Mouse (Mus musculus): Measurements from ENCODE around the gene Tex12. TPM values are rescaled to one million over a fixed set of nuclear protein-coding genes. Genes with fewer than 3 reads are reported as not detected.

Tex12 gene
- polyA plus RNA-seq, 1 experiment from 2014 or later: not detected

DNA sequence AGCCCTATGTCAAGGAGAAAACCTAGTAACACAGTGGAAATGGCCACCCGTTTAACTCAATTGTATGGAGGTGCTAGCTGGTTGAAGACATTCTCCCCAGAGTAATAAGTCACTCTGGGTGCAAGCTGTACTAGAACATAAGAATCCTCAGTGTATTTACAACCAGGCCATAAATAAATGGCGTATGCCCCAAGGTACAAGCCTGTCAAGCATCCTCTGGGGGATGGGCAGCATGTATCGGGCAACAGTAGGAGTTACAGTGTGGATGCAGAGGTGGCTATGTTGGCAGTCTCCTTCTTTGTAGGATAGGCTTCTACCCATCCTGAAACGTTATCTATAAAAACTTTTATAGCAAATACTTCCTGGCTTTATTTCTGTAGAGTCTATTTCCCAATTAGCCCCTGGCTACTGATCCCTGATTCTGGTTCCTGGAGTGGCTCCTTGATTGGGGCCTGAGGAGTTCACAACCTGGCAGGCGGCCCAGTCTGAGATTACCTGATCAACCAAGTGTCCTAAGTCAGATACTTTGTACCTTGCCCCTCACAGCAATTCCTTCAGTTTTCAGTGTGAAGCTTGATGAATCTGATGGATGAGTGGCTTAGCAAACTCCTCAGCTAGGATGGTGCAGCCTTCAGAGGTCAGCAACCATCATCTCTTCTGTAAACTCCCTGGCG is 24.2 kb upstream of the Tex12 start:
- Histone ChIP-seq H3K4me3 (no peak overlapping the region), H3K27ac (no peak overlapping the region), H3K27me3 (ENCODE audit: low read depth, poor library complexity, severe bottlenecking) (no peaks in the 10 kb centered on the region), H3K9me3 (replicated peaks) (no peaks in the 10 kb centered on the region), H3K36me3 (no peaks in the 10 kb centered on the region), H3K4me1 (no peaks in the 10 kb centered on the region)
- no peak for DNase-seq (ENCODE audit: low spot score)
- 82% methylated on average over 6 of the region's 6 CpGs for WGBS

DNA sequence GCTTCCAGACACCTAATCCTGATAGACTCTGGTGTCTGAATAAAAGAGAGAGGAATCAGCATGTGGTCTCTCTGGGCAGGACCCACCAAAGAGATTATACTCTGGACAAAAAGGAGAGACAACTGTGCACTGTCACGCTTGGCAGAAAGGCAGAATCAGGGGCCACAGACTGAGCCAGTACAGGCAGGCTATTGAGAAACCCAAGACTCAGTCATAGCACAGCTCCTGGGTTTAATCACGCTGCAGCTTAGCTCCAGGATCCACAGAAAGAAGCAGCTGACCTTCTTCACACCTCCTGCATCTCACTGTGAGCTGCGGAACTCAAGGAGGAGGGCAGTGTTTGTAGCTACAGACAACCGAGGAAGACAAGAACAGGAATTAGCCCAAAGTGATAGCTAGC is 19.2 kb upstream of the Tex12 start:
- WGBS: 31% methylated on average over 4 of the region's 4 CpGs
- H3K4me1 ChIP-seq: no peaks in the 10 kb centered on the region
- H3K4me3 ChIP-seq: no peak overlapping the region
- no peak overlapping the region for H3K27ac ChIP-seq
- H3K36me3 ChIP-seq: no peaks in the 10 kb centered on the region
- H3K9me3 ChIP-seq (replicated peaks): no peaks in the 10 kb centered on the region
- no peaks in the 10 kb centered on the region for H3K27me3 ChIP-seq (ENCODE audit: low read depth, poor library complexity, severe bottlenecking)
- DNase-seq (ENCODE audit: low spot score): peak; percentile 16

DNA sequence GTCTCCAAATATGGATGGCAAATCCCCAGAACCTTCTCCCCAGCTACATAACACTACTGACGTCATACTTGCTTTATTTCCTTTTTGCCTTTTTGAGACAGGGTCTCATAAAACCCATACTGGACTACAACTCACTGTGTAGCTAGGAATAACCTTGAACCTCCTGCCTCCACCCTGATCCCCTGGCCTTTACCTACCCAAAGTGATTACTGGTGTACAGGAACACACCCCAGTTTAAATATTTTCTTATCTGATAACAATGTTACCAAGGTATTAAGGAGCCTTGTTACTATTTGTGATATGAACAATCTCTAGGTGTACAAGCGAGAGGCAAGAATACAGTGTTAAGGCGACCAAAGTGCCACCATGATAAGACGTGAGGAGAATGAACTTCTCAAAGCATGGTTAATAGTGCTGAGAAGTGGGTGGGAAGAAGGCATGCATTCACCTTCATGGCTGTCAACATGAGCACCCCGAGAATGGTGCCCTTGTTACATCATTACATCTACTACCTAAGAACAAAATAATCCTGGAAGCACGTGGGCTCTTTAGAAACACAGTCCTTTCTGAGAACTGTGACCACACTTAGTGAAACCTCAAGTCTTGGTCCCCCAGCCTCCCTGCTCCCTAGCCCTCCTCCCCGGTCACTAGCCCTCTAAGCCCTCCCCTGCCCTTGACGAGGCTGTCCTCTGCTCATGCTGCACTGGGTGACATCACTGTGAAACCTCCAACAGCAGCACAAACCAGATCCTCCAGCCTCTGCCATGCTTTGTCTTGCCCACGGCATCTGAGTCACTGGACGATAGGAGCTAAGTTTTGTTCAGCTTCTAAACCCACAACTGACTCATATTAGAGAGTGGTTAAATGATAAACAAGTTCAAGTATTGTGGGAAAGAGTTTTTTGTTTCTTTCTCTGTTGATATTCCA is 8.7 kb upstream of the Tex12 start:
- Histone ChIP-seq H3K9me3 (replicated peaks) (no peaks in the 10 kb centered on the region), H3K36me3 (no peaks in the 10 kb centered on the region), H3K4me3 (no peak overlapping the region), H3K4me1 (peaks cover 10% of the 10 kb centered on the region; the same call in 1 of the 2 replicates), H3K27ac (no peak overlapping the region), H3K27me3 (ENCODE audit: low read depth, poor library complexity, severe bottlenecking) (no peaks in the 10 kb centered on the region)
- 81% methylated on average over 10 of the region's 10 CpGs for WGBS
- DNase-seq (ENCODE audit: low spot score): no peak

DNA sequence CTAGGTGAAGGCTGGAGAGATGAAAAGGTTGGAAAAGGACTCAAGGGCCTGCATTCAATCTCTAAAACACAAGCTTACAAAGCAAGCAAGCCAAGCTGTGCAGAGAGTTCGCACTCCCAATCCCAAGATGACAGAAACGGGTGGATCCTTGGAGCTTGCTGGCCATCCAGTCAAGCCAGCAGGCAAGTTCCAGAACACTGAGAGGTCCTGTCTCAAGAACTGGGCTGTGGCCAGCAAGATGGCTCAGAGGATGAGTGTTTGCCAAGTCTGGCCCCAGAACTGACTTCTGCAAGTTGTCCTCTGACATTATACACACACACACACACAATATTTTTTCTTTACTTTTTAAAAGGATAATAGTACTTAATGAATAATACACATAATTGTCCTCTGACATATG is 6.8 kb upstream of the Tex12 start:
- no peak overlapping the region for H3K27ac ChIP-seq
- H3K9me3 ChIP-seq (replicated peaks): no peaks in the 10 kb centered on the region
- H3K4me1 ChIP-seq: no peaks in the 10 kb centered on the region
- H3K4me3 ChIP-seq: no peak overlapping the region
- no peak for DNase-seq (ENCODE audit: low spot score)
- 87% methylated on average over 2 of the region's 2 CpGs for WGBS
- H3K27me3 ChIP-seq (ENCODE audit: low read depth, poor library complexity, severe bottlenecking): no peaks in the 10 kb centered on the region
- no peaks in the 10 kb centered on the region for H3K36me3 ChIP-seq

DNA sequence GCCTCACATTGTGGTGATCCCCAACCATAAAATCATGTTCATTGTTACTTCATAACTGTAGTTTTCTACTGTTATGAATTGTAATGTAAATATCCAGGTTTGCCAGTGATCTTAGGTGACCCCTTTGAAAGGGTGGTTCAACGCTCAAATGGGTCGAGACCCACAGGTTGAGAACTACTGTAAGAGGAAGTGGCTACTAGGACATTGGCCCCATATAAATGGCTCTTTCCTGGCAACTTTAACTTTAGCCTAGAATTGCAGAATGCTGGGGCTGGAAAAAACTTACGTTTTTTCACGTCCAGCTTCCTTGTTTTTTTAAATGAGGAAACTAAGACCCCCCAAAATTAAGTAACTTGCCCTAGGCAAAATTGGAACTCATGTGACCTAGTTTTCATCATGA is 6.2 kb upstream of the Tex12 start:
- no peaks in the 10 kb centered on the region for H3K9me3 ChIP-seq (replicated peaks)
- WGBS: 92% methylated on average over 4 of the region's 4 CpGs
- H3K36me3 ChIP-seq: no peaks in the 10 kb centered on the region
- H3K27me3 ChIP-seq (ENCODE audit: low read depth, poor library complexity, severe bottlenecking): no peaks in the 10 kb centered on the region
- no peak overlapping the region for H3K4me3 ChIP-seq
- no peak overlapping the region for H3K27ac ChIP-seq
- H3K4me1 ChIP-seq: no peaks in the 10 kb centered on the region
- no peak for DNase-seq (ENCODE audit: low spot score)

DNA sequence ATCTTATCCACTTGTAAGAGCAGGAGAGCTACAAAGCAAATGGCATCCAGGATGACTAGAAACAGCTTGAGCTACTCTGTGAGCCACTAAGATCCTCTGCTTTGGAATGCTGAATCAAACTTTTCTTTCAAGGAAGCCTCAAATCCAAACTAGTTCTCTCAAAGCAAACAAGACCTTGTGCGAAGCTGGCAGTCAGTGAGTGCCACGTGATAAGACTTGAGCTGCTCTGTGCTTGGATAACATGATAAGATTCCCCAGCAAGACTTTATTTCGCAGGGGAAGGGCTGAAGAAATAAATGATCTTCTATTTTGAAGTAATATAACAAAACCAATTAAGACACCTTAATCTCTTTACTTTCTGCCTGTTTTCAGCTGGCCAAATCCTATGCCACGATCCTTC is 4.8 kb upstream of the Tex12 start:
- H3K4me1 ChIP-seq: no peaks in the 10 kb centered on the region
- no peak overlapping the region for H3K27ac ChIP-seq
- no peak for DNase-seq (ENCODE audit: low spot score)
- H3K4me3 ChIP-seq: no peak overlapping the region
- no peaks in the 10 kb centered on the region for H3K9me3 ChIP-seq (replicated peaks)
- H3K36me3 ChIP-seq: no peaks in the 10 kb centered on the region
- WGBS: 85% methylated on average over 4 of the region's 4 CpGs
- H3K27me3 ChIP-seq (ENCODE audit: low read depth, poor library complexity, severe bottlenecking): no peaks in the 10 kb centered on the region

DNA sequence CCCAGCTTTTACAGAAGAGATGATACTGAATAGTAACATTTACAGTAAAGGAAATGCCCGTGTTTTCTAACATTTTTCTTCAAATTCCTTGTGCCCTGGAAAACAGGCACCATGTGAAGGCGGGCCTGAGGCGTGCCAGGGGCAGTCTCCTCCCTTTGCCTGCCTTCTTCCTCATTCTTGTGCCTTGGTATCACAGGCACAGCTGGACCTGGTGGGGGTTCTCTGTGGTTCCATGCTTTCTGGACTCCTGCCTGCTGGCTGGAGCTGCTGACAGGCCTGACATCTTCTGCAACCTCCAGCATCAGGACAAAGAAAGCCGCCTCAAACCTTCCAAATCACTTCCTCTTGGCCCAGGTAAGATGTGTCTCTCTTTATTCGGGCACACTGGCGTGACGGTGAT is 4.0 kb upstream of the Tex12 start:
- DNase-seq (ENCODE audit: low spot score): no peak
- WGBS: 86% methylated on average over 7 of the region's 7 CpGs
- Histone ChIP-seq H3K36me3 (no peaks in the 10 kb centered on the region), H3K27ac (no peak overlapping the region), H3K27me3 (ENCODE audit: low read depth, poor library complexity, severe bottlenecking) (no peaks in the 10 kb centered on the region), H3K4me1 (no peaks in the 10 kb centered on the region), H3K9me3 (replicated peaks) (no peaks in the 10 kb centered on the region), H3K4me3 (no peak overlapping the region)

DNA sequence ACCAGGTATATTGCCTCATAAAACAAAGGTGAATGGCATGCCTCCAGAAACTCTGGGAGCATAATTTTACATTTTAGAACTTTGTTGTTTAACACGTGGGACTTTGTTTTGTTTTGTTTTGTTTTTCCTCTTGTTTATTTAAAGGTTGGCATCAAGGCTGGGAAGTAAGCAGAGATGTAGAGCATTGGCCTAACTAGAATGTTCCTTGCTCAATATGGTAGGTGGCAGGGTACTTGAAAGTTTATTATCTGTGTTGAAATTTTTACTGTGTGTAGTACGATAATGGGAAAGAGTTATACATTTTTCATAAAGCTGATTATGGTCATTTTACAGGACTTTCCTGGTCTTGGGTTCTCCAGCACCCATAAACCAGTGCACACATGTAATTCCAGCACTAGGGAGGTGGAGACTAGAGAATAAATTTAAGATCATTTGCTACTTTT is 814 bp upstream of the Tex12 start:
- no peak overlapping the region for H3K4me3 ChIP-seq
- H3K9me3 ChIP-seq (replicated peaks): no peaks in the 10 kb centered on the region
- H3K27ac ChIP-seq: no peak overlapping the region
- no peaks in the 10 kb centered on the region for H3K4me1 ChIP-seq
- no peaks in the 10 kb centered on the region for H3K27me3 ChIP-seq (ENCODE audit: low read depth, poor library complexity, severe bottlenecking)
- DNase-seq (ENCODE audit: low spot score): no peak
- H3K36me3 ChIP-seq: no peaks in the 10 kb centered on the region
- WGBS: 87% methylated on average over 2 of the region's 2 CpGs

DNA sequence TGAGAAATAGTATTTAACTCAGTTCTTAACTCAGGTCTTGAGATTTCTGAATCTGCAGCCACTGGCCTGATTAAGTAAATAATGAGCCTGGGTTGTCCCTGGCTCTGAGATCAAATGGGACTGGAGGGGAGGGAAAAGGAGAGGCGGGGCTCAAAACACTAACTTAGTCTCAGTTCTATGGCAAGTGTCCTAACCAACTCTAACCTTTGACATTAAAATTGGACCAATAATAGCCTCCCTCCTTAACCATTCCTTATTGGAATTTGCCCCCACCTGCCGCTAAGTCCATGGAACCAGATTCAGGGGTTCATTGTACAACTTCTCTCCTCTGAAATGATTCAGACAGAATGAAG is 6.1 kb downstream of the Tex12 start, which contains the start of gene Bco2:
Gene Bco2 (minus strand): TSS at position 88 of the 353 bp plus-strand sequence.
- Histone ChIP-seq H3K27ac (0 out of 2 replicates have a peak within 1 kb of the TSS, but pooled peaks have one; percentile 50), H3K27me3 (ENCODE audit: low read depth, poor library complexity, severe bottlenecking) (no peaks in the 10 kb centered on the region), H3K9me3 (replicated peaks) (no peaks in the 10 kb centered on the region), H3K4me3 (peak within 1 kb of the TSS; percentile 13), H3K36me3 (no peaks in the 10 kb centered on the region), H3K4me1 (no peaks in the 10 kb centered on the region)
- WGBS: 27% methylated on average over 2 of the region's 2 CpGs
- DNase-seq (ENCODE audit: low spot score): no peak

DNA sequence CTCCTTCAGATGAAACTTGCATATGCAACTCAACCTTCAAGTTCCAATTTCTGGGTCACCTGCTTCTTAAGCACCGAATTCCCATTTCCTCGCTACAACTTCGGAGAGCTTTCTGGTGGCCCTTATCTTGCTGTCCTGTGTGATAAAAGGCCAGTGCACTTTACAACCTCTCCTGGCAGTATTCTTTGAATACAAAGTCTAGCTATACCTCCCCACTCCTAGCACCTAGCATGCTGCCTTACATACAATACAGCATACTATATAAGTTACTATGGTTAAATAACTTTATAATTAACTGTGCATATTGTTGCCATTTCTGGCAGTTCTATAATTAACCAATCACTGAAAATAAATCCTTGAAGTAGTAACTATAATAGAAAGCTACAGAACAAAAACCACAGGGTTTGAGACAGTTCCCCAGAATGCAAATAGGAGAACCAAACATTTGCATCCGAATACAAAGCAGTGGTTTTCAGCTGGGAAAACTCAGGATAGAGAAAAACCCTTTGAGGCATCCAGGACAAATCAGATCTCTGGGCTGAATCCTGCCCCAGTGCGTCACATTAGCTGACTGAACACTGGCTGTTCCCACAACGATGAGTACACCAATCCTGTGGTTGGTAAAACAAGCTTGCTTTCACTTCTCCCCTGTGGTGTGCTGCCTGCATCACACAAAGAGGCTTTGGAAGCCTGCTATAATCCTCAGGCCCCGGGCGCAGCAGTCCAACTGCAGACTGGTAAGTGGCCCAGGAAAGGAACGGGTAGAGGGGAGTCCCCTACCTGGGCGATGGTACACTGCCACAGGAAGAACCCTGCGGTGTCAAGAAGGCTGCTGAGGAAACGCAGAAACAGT is 6.7 kb downstream of the Tex12 start, which contains the start of gene Il18:
Gene Il18 (plus strand): TSS at position 587 of the 853 bp plus-strand sequence.
- Histone ChIP-seq H3K4me3 (peak within 1 kb of the TSS; percentile 13), H3K4me1 (no peaks in the 10 kb centered on the region), H3K9me3 (replicated peaks) (no peaks in the 10 kb centered on the region), H3K27me3 (ENCODE audit: low read depth, poor library complexity, severe bottlenecking) (no peaks in the 10 kb centered on the region), H3K27ac (0 out of 2 replicates have a peak within 1 kb of the TSS, but pooled peaks have one; percentile 50), H3K36me3 (no peaks in the 10 kb centered on the region)
- no peak for DNase-seq (ENCODE audit: low spot score)
- WGBS: 36% methylated on average over 12 of the region's 12 CpGs

DNA sequence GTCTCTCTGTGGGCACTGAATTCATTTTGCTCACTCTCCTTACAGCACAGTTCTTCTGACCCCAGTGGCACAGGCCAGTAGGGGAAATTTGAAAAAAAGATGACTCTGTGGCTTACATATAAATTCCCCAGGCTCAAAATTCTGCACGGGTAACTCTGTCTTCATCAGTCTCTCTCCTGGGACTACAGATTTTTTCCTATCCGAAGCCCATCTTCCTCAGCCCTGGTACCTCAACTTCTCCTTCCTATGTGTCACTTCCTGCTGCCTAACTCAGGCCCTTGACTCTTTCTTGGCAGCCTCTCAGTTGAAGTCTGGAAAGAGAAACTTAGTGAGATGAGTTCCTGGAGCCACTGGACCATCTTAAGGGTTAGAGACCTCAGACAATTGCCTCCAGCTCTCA is 7.6 kb downstream of the Tex12 start:
- 85% methylated on average over 2 of the region's 2 CpGs for WGBS

DNA sequence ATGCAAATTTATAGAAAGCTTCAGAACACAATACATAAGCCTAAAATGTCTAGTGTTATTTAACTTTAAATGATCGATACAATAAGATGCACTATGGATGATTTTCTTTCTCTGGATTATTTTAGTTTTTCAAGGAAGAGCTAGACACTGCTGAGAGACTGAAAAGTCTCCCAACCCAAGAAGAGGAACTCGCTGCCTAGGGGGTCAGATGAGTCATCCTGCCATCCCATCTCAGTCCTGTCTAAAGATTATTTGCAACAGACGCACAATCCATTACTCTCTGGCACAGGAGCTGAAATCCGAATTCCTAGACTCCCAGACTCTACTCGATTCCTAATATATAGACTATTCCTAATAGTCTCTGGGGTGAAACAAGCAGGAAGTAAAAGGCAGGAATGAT is 8.9 kb downstream of the Tex12 start:
- DNase-seq (ENCODE audit: low spot score): no peak
- WGBS: 82% methylated on average over 5 of the region's 5 CpGs
- no peaks in the 10 kb centered on the region for H3K27me3 ChIP-seq (ENCODE audit: low read depth, poor library complexity, severe bottlenecking)
- H3K4me1 ChIP-seq: no peaks in the 10 kb centered on the region
- no peaks in the 10 kb centered on the region for H3K36me3 ChIP-seq
- no peak overlapping the region for H3K27ac ChIP-seq
- H3K9me3 ChIP-seq (replicated peaks): no peaks in the 10 kb centered on the region
- H3K4me3 ChIP-seq: no peak overlapping the region

More for the DNA sequence above, 7.6 kb downstream of the Tex12 start:
- no peaks in the 10 kb centered on the region for H3K4me1 ChIP-seq
- no peak overlapping the region for H3K4me3 ChIP-seq
- no peaks in the 10 kb centered on the region for H3K9me3 ChIP-seq (replicated peaks)
- H3K27me3 ChIP-seq (ENCODE audit: low read depth, poor library complexity, severe bottlenecking): no peaks in the 10 kb centered on the region
- no peak overlapping the region for H3K27ac ChIP-seq
- no peak for DNase-seq (ENCODE audit: low spot score)
- H3K36me3 ChIP-seq: no peaks in the 10 kb centered on the region

Measured in limb, embryonic 10.5 days (tissue).